Mouse (Mus musculus): Measurements from ENCODE around the gene Tgfbr2.

- TF ChIP-seq CTCF (IDR thresholded peaks at IDR 0.05; ENCODE audit: extremely low read depth, insufficient read depth, low read length) = no peak
- no peak for TF ChIP-seq POLR2A (IDR thresholded peaks at IDR 0.05; ENCODE audit: extremely low read depth, insufficient read depth, low read length)
Measured at GRCm38 (mm10) chr9:116177108-116177507, 1.9 kb upstream of the Tgfbr2 start.

All from cortical plate, adult 2 months (tissue).